Mouse (Mus musculus) B cell, adult 67 days (primary cell): Measurements from ENCODE around the gene Cdc42ep4. TPM values are rescaled to one million over a fixed set of nuclear protein-coding genes. Genes with fewer than 3 reads are reported as not detected.

Experiments
- total RNA-seq, 2 experiments: library from RNA; stranded (reverse); gene quantifications; 4 replicates each; pipeline ENCODE4 v1.2.4; 2023

The Cdc42ep4 gene
- total RNA-seq: 1 to 10 TPM; 3.6 to 4.9 TPM

GRCm38 (mm10) chr11:113751484-113752084 lies at the start of gene Cdc42ep4:
Gene Cdc42ep4, minus strand, starts transcription at chr11:113751881.

GRCm38 (mm10) chr11:113709731-113710256 lies 41.9 kb downstream of the Cdc42ep4 start, which contains the start of gene Cpsf4l:
Gene Cpsf4l, minus strand, starts transcription at chr11:113710017.

GRCm38 (mm10) chr11:113683957-113684706 lies 67.5 kb downstream of the Cdc42ep4 start, which contains the start of the genes Fam104a and D11Wsu47e:
Gene Fam104a, minus strand, starts transcription at chr11:113684155.
Gene D11Wsu47e, plus strand, starts transcription at chr11:113684412.

Other genes starting within 250 kb of the Cdc42ep4 start
- gene Sstr2, start 132.5 kb downstream of the Cdc42ep4 start, total RNA-seq: not detected
- gene Cog1, start 102.7 kb downstream of the Cdc42ep4 start, total RNA-seq: 10 to 100 TPM; 55.1 to 58.5 TPM
- gene Slc39a11, start 101.8 kb downstream of the Cdc42ep4 start, total RNA-seq: 1 to 10 TPM; 4.7 to 7.2 TPM
- gene Fam104a, start 67.7 kb downstream of the Cdc42ep4 start, total RNA-seq: 10 to 100 TPM; 22.2 to 23.0 TPM
- 10 to 100 TPM; 21.3 to 31.3 TPM for gene D11Wsu47e, start 67.5 kb downstream of the Cdc42ep4 start, total RNA-seq
- gene Cpsf4l, start 41.9 kb downstream of the Cdc42ep4 start, total RNA-seq: not detected